Mouse (Mus musculus) heart, adult 2 months (tissue): ENCODE measurements around the gene Serp1. TPM values are rescaled to one million over a fixed set of nuclear protein-coding genes. Genes with fewer than 3 reads are reported as not detected.

Experiments
- DNase-seq, 2 experiments: peaks; one replicate each; pipeline ENCODE4 v3.0.0; 2021
- H3K27ac ChIP-seq: fragments of 200-600 bp; 2 replicates; pipeline ENCODE4 v1.8.1; 2022
- H3K27me3 ChIP-seq: fragments of 200-500 bp; 2 replicates; pipeline ENCODE4 v1.6.1; 2012; ENCODE audit warnings: mild to moderate bottlenecking, low read length, inconsistent platforms, mixed read lengths; ENCODE audit not compliant: control insufficient read depth, insufficient read depth
- H3K36me3 ChIP-seq: fragments of 200-500 bp; 2 replicates; pipeline ENCODE4 v1.6.1; 2012; ENCODE audit warnings: low read length, inconsistent platforms; ENCODE audit not compliant: control insufficient read depth, insufficient read depth
- H3K4me1 ChIP-seq: fragments of 200-500 bp; 2 replicates; pipeline ENCODE4 v1.6.1; 2011; ENCODE audit warnings: low read length; ENCODE audit not compliant: control insufficient read depth, insufficient read depth
- H3K4me3 ChIP-seq: fragments of 200-600 bp; 2 replicates; pipeline ENCODE4 v1.8.1; 2022
- H3K79me2 ChIP-seq: fragments of 200-500 bp; replicated peaks from 2 replicates; pipeline ENCODE4 v1.6.1; 2012; ENCODE audit warnings: mild to moderate bottlenecking, inconsistent platforms, low read length, moderate library complexity, mixed read lengths; ENCODE audit not compliant: control insufficient read depth, insufficient read depth
- H3K9ac ChIP-seq: fragments of 200-500 bp; 2 replicates; pipeline ENCODE4 v1.6.1; 2012; ENCODE audit warnings: low read depth, mild to moderate bottlenecking, control low read depth, inconsistent platforms, low read length, mixed read lengths
- CTCF ChIP-seq: fragments of 200-600 bp; IDR thresholded peaks from 2 replicates; pipeline ENCODE4 v1.8.1; 2022; ENCODE audit warnings: antibody characterized with exemption, mild to moderate bottlenecking, moderate library complexity
- EP300 ChIP-seq: fragments of 200-500 bp; IDR thresholded peaks from 2 replicates; pipeline ENCODE4 v1.6.1; 2011; ENCODE audit warnings: low read depth, low read length, control low read depth; ENCODE audit not compliant: insufficient read depth
- POLR2A ChIP-seq: fragments of 200-500 bp; IDR thresholded peaks from 2 replicates; pipeline ENCODE4 v1.6.1; 2011; ENCODE audit warnings: mild to moderate bottlenecking, low read depth, low read length, control low read depth; ENCODE audit not compliant: insufficient read depth
- WGBS: fragments of 180-500 bp; shearing (Covaris S2); methylation state at CpG from one replicate; pipeline ENCODE4 v1.1.7; 2018; 5-methylcytosine and 5-hydroxymethylcytosine counted together
- intact Hi-C: fragments of 180-260 bp; cut with DNase I; formaldehyde crosslinking; loops from one replicate; pipeline ENCODE4 v1.15.1; 2025
- long read RNA-seq: library from polyadenylated mRNA; stranded (forward); transcript quantifications from one replicate; pipeline ENCODE4 v2.0.0, GENCODE M21; 2021
- polyA plus RNA-seq: library from polyadenylated mRNA; depleted of rRNA; stranded (reverse); fragments of >200 nt; gene quantifications from 2 replicates; pipeline ENCODE4 v1.2.3, GENCODE M21; 2012; rRNA removed
- total RNA-seq, 2 experiments: library from RNA; stranded (reverse); gene quantifications; 2 replicates each; pipeline ENCODE4 v1.2.3; 2021

The Serp1 gene
- 10 to 100 TPM; 12.2 to 12.3 TPM for total RNA-seq
- polyA plus RNA-seq = 6.8 and 9.0 TPM in 2 replicates
- long read RNA-seq, full-length matches to known transcripts = 47 of 47 reads
- long read RNA-seq, partial matches to known transcripts = 0 of 47 reads
- long read RNA-seq, other reads (novel, unspliced or antisense) = 0 of 47 reads

DNA sequence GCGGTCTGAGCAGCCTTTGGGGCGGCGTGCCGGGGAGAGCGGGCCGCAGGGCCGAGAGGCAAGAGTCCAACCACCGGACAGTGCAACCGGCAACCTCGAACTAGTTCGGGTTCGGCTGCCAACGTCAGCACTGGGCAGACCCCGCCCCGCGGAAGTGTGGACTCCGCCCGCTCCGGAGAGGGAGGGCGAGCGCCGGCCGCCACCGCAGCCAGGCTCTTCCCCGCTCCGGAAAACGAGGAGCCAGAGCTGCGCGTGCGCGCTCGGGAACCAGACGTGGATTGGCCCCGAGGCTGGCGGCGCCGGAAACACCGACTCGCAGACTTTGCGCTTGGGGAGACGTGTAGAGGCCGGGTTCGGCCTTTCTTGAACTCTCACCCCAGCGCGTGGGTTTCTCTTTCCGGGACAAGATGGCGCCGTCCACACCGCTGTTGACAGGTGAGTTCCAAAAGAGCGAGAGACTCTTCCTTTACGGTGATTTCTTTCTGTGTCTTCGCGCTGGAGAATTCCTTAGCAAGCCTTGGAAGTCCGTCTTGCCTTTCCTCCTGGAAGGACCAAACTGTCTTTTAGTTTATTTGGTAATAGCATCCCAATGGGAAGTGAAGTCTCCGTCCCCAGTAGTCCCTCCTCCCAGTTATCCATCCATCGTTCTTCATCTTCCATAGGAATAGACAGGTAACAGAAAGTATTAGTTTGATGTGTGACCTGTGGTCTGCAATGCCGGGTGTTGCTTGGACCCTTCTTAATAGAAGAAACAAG lies at the start of gene Serp1, which contains the start of gene Eif2a:
Gene Serp1 (minus strand): TSS at position 241 of the 756 bp plus-strand sequence.
Gene Eif2a (plus strand): TSS at position 170 of the 756 bp plus-strand sequence.
- Histone ChIP-seq H3K9ac (peak within 1 kb of the TSS; percentile 95), H3K27ac (peak within 1 kb of the TSS; percentile 98), H3K27me3 (no peaks in the 10 kb centered on the region), H3K79me2 (no peaks in the 10 kb centered on the region), H3K4me3 (peak within 1 kb of the TSS; percentile 89), H3K36me3 (peaks cover 24% of the 10 kb centered on the region), H3K4me1 (peaks cover 2% of the 10 kb centered on the region)
- TF ChIP-seq POLR2A (peak; percentile 88), EP300 (peak; percentile 62; the same call in 1 of the 2 replicates), CTCF (no peak)
- WGBS = under 1% methylated on average over 57 of the region's 57 CpGs
- intact Hi-C loops = loop anchor here (1.0 to 10.0 kb wide), 4 partner anchors 51 to 681 kb away; partner anchors contain the start of genes Pfn2 and Selenot
- peak; percentile 98 to 100 for DNase-seq

GRCm38 (mm10) chr3:58570821-58571220 lies 45.1 kb upstream of the Serp1 start:
- 83% methylated on average over 3 of the region's 3 CpGs for WGBS
- H3K27me3 ChIP-seq = no peaks in the 10 kb centered on the region
- intact Hi-C loops = no loop called here
- no peaks in the 10 kb centered on the region for H3K79me2 ChIP-seq
- no peak overlapping the region for H3K4me3 ChIP-seq
- H3K4me1 ChIP-seq = no peaks in the 10 kb centered on the region
- no peaks in the 10 kb centered on the region for H3K36me3 ChIP-seq
- no peak overlapping the region for H3K9ac ChIP-seq
- no peak overlapping the region for H3K27ac ChIP-seq
- no peak for DNase-seq
- TF ChIP-seq EP300 (no peak), CTCF (no peak), POLR2A (no peak)

- no peak for DNase-seq
- H3K27ac ChIP-seq = no peak overlapping the region
- H3K27me3 ChIP-seq = no peaks in the 10 kb centered on the region
- no peaks in the 10 kb centered on the region for H3K4me1 ChIP-seq
- no peaks in the 10 kb centered on the region for H3K36me3 ChIP-seq
- intact Hi-C loops = no loop called here
- no peaks in the 10 kb centered on the region for H3K79me2 ChIP-seq
- H3K4me3 ChIP-seq = no peak overlapping the region
- TF ChIP-seq POLR2A (no peak), CTCF (no peak), EP300 (no peak)
- 53% methylated on average over 2 of the region's 2 CpGs for WGBS
- H3K9ac ChIP-seq = no peak overlapping the region
Observed at GRCm38 (mm10) chr3:58561437-58561836, 35.7 kb upstream of the Serp1 start.

- intact Hi-C loops = no loop called here
- Histone ChIP-seq H3K36me3 (no peaks in the 10 kb centered on the region), H3K27ac (no peak overlapping the region), H3K27me3 (no peaks in the 10 kb centered on the region), H3K79me2 (no peaks in the 10 kb centered on the region), H3K9ac (no peak overlapping the region), H3K4me1 (no peaks in the 10 kb centered on the region), H3K4me3 (no peak overlapping the region)
- DNase-seq = no peak
- 64% methylated on average over 2 of the region's 2 CpGs for WGBS
- TF ChIP-seq EP300 (no peak), CTCF (no peak), POLR2A (no peak)
Observed at GRCm38 (mm10) chr3:58559887-58560286, 34.2 kb upstream of the Serp1 start.

GRCm38 (mm10) chr3:58556649-58557048 lies 31.0 kb upstream of the Serp1 start:
- Histone ChIP-seq H3K4me1 (no peaks in the 10 kb centered on the region), H3K36me3 (no peaks in the 10 kb centered on the region; the same call in 1 of the 2 replicates), H3K79me2 (no peaks in the 10 kb centered on the region), H3K27me3 (no peaks in the 10 kb centered on the region), H3K4me3 (no peak overlapping the region), H3K27ac (no peak overlapping the region), H3K9ac (no peak overlapping the region)
- no peak for DNase-seq
- no peak for TF ChIP-seq POLR2A
- no peak for TF ChIP-seq EP300
- no peak for TF ChIP-seq CTCF
- WGBS = 81% methylated on average over 7 of the region's 7 CpGs
- intact Hi-C loops = no loop called here
